Mouse (Mus musculus): ENCODE measurements around the gene Lmna. TPM values are rescaled to one million over a fixed set of nuclear protein-coding genes. Genes with fewer than 3 reads are reported as not detected.

The Lmna gene
- polyA plus RNA-seq, 2 experiments, result 238 to 402 TPM

- H3K9ac ChIP-seq (ENCODE audit: low read depth, low read length, severe bottlenecking), result no peak overlapping the region
- no peaks in the 10 kb centered on the region for H3K36me3 ChIP-seq (ENCODE audit: control insufficient read depth, insufficient read depth, low read length)
- H3K27ac ChIP-seq (replicated peaks; ENCODE audit: low read depth, low read length), result no peak overlapping the region
- TF ChIP-seq POLR2A (IDR thresholded peaks at IDR 0.05; ENCODE audit: borderline replicate concordance, extremely low read depth, insufficient read depth, insufficient read length), result no peak
- no peaks in the 10 kb centered on the region for H3K27me3 ChIP-seq (ENCODE audit: control insufficient read depth, insufficient read depth, low read length)
- no peak overlapping the region for H3K4me3 ChIP-seq (replicated peaks; ENCODE audit: low read length)
- no peak for DNase-seq (ENCODE audit: low spot score)
- 75% methylated on average over 6 of the region's 6 CpGs for WGBS
- H3K4me1 ChIP-seq (ENCODE audit: control insufficient read depth, insufficient read depth, low read length), result peaks cover 8% of the 10 kb centered on the region; the same call in 1 of the 2 replicates
- no peak overlapping the region for H3K4me2 ChIP-seq (replicated peaks; ENCODE audit: low read depth, low read length, severe bottlenecking)
- no peak for ATAC-seq (ENCODE audit: low FRiP score, low read depth)
- H3K9me3 ChIP-seq (ENCODE audit: control insufficient read depth, low read length), result no peaks in the 10 kb centered on the region
Measured at GRCm38 (mm10) chr3:88452716-88453115, 57.0 kb downstream of the Lmna start.

DNA sequence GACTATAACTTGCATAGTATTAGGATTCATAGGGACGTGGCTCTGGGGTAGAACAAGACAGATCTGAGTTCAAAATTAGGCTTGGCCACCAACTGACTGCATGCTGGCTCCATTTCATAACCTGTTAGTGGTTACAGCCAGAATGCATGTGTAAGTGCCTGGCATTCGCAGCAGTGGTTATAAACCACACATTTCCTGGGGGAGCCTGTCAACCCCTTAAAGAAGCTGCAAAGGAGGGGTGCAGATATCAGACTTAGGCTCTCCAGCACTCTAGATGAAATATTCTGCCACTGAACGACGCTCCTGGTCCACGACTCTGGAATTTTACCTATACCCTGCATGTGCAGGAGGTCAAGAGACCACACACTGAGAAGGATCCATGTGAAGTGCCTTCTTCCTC, 57.5 kb downstream of the Lmna start:
- Histone ChIP-seq H3K27me3 (ENCODE audit: control insufficient read depth, insufficient read depth, low read length) (no peaks in the 10 kb centered on the region), H3K9ac (ENCODE audit: low read depth, low read length, severe bottlenecking) (no peak overlapping the region), H3K4me2 (replicated peaks; ENCODE audit: low read depth, low read length, severe bottlenecking) (no peak overlapping the region), H3K27ac (replicated peaks; ENCODE audit: low read depth, low read length) (no peak overlapping the region), H3K4me3 (replicated peaks; ENCODE audit: low read length) (no peak overlapping the region), H3K36me3 (ENCODE audit: control insufficient read depth, insufficient read depth, low read length) (no peaks in the 10 kb centered on the region), H3K9me3 (ENCODE audit: control insufficient read depth, low read length) (no peaks in the 10 kb centered on the region), H3K4me1 (ENCODE audit: control insufficient read depth, insufficient read depth, low read length) (peaks cover 8% of the 10 kb centered on the region; the same call in 1 of the 2 replicates)
- WGBS, result 71% methylated on average over 5 of the region's 5 CpGs
- no peak for TF ChIP-seq POLR2A (IDR thresholded peaks at IDR 0.05; ENCODE audit: borderline replicate concordance, extremely low read depth, insufficient read depth, insufficient read length)
- no peak for ATAC-seq (ENCODE audit: low FRiP score, low read depth)
- no peak for DNase-seq (ENCODE audit: low spot score)

DNA sequence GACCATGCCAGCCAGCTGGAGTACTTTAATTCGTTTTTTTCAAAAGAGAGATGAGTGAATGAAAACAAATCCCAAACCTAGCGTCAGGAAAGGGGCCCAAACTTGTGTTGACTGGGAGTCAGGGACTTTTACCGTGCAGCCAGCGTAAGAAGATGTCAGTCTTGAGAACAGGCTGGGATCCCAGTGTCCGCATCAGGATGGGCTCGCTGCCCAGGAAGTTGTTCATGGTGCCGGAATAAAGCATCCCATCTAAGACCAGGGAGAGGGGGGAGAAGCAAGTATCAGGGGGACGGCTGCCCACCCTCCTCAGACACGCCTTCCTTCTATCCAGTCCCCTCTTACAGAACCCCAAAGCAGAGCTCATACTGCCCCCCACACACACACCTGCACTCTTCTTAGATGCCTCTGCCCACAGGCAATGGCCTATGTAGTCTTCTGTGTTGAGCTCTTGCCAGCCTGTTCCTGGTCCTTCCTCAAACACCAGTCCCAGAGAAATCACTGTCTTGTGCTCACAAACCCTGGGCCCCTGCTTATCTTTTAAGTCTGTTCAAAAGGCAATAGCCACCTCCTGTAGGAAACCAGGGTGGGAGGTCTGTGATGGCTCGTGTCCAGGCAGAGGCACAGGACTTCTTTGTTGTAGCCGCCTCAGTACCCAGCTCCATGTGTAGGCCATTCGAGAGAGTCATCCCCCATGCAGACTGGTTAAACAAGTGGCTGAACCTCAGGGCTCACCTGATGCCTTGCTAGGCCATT, 59.2 kb downstream of the Lmna start:
- peaks cover 8% of the 10 kb centered on the region; the same call in 1 of the 2 replicates for H3K4me1 ChIP-seq (ENCODE audit: control insufficient read depth, insufficient read depth, low read length)
- no peak for DNase-seq (ENCODE audit: low spot score)
- H3K9me3 ChIP-seq (ENCODE audit: control insufficient read depth, low read length), result no peaks in the 10 kb centered on the region
- H3K4me3 ChIP-seq (replicated peaks; ENCODE audit: low read length), result no peak overlapping the region
- no peak overlapping the region for H3K9ac ChIP-seq (ENCODE audit: low read depth, low read length, severe bottlenecking)
- no peak for TF ChIP-seq POLR2A (IDR thresholded peaks at IDR 0.05; ENCODE audit: borderline replicate concordance, extremely low read depth, insufficient read depth, insufficient read length)
- no peak overlapping the region for H3K4me2 ChIP-seq (replicated peaks; ENCODE audit: low read depth, low read length, severe bottlenecking)
- no peaks in the 10 kb centered on the region for H3K27me3 ChIP-seq (ENCODE audit: control insufficient read depth, insufficient read depth, low read length)
- WGBS, result 80% methylated on average over 12 of the region's 12 CpGs
- H3K27ac ChIP-seq (replicated peaks; ENCODE audit: low read depth, low read length), result no peak overlapping the region
- H3K36me3 ChIP-seq (ENCODE audit: control insufficient read depth, insufficient read depth, low read length), result no peaks in the 10 kb centered on the region
- no peak for ATAC-seq (ENCODE audit: low FRiP score, low read depth)

GRCm38 (mm10) chr3:88449395-88450023, 60.2 kb downstream of the Lmna start:
- Histone ChIP-seq H3K9me3 (ENCODE audit: control insufficient read depth, low read length) (no peaks in the 10 kb centered on the region), H3K36me3 (ENCODE audit: control insufficient read depth, insufficient read depth, low read length) (no peaks in the 10 kb centered on the region), H3K27me3 (ENCODE audit: control insufficient read depth, insufficient read depth, low read length) (no peaks in the 10 kb centered on the region), H3K9ac (ENCODE audit: low read depth, low read length, severe bottlenecking) (peak overlapping the region; percentile 55), H3K4me1 (ENCODE audit: control insufficient read depth, insufficient read depth, low read length) (peaks cover 8% of the 10 kb centered on the region; the same call in 1 of the 2 replicates), H3K4me3 (replicated peaks; ENCODE audit: low read length) (peak overlapping the region; percentile 40), H3K4me2 (replicated peaks; ENCODE audit: low read depth, low read length, severe bottlenecking) (peak overlapping the region; percentile 60), H3K27ac (replicated peaks; ENCODE audit: low read depth, low read length) (peak overlapping the region; percentile 59; the same call in 1 of the 2 replicates)
- 7% methylated on average over 20 of the region's 21 CpGs for WGBS
- ATAC-seq (ENCODE audit: low FRiP score, low read depth), result peak; percentile 90
- DNase-seq (ENCODE audit: low spot score), result peak; percentile 73
- TF ChIP-seq POLR2A (IDR thresholded peaks at IDR 0.05; ENCODE audit: borderline replicate concordance, extremely low read depth, insufficient read depth, insufficient read length), result peak; percentile 57; the same call in 1 of the 2 replicates

DNA sequence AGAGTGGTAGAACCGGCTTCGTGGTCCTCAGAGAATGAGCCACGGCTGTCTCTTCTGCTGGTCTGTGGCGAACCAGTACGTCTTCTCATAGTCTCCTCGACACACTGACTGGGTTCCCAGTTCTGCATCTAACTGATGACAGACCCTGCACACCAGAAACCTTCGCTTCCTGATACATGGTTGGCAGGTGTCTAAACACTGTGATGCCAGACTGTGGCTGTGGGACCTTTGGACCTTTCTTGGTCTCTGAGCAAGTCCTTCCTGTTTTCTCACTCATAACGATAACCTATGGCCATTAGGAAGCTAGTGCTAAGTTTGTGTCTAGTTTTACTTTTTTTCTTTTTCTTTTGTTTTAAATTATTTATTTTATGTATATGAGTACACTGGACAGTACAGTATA, 61.3 kb downstream of the Lmna start:
- 85% methylated on average over 8 of the region's 8 CpGs for WGBS
- peaks cover 8% of the 10 kb centered on the region; the same call in 1 of the 2 replicates for H3K4me1 ChIP-seq (ENCODE audit: control insufficient read depth, insufficient read depth, low read length)
- no peaks in the 10 kb centered on the region for H3K9me3 ChIP-seq (ENCODE audit: control insufficient read depth, low read length)
- no peaks in the 10 kb centered on the region for H3K36me3 ChIP-seq (ENCODE audit: control insufficient read depth, insufficient read depth, low read length)
- H3K4me2 ChIP-seq (replicated peaks; ENCODE audit: low read depth, low read length, severe bottlenecking), result no peak overlapping the region
- H3K9ac ChIP-seq (ENCODE audit: low read depth, low read length, severe bottlenecking), result no peak overlapping the region
- no peak overlapping the region for H3K27ac ChIP-seq (replicated peaks; ENCODE audit: low read depth, low read length)
- DNase-seq (ENCODE audit: low spot score), result no peak
- no peak overlapping the region for H3K4me3 ChIP-seq (replicated peaks; ENCODE audit: low read length)
- no peak for TF ChIP-seq POLR2A (IDR thresholded peaks at IDR 0.05; ENCODE audit: borderline replicate concordance, extremely low read depth, insufficient read depth, insufficient read length)
- H3K27me3 ChIP-seq (ENCODE audit: control insufficient read depth, insufficient read depth, low read length), result no peaks in the 10 kb centered on the region
- ATAC-seq (ENCODE audit: low FRiP score, low read depth), result no peak
